Mouse (Mus musculus): ENCODE data around the gene Mbnl2. TPM values are rescaled to one million over a fixed set of nuclear protein-coding genes. Genes with fewer than 3 reads are reported as not detected.

Gene Mbnl2
- total RNA-seq, 2 experiments from 2014 or later: 30.1 to 45.3 TPM

DNA sequence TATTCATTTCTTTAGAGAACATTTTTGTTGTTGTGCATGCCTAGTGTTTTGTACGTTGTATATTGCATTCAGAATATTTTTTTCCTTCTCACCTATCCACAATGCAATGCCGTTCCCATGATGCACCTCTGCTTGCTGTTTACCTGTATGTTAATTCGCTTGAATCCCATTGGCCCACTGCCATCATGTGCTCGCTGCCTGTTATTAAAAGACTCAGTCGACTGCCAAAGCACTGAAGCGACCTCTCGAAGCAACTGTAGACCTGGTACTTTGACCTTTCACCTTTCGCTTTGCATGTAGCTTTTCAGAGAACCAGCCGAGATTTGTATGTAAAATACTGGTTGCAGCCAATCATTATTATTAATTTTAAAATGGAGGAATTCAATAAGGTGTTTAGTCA is 120.0 kb downstream of the Mbnl2 start:
- ATAC-seq (replicated peaks; ENCODE audit: low FRiP score, poor library complexity, severe bottlenecking): no peak

- no peak for ATAC-seq (replicated peaks; ENCODE audit: low FRiP score, poor library complexity, severe bottlenecking)
Measured at GRCm38 (mm10) chr14:120397871-120398647, 122.6 kb downstream of the Mbnl2 start.

GRCm38 (mm10) chr14:120399614-120400013 is 124.1 kb downstream of the Mbnl2 start:
- no peak for ATAC-seq (replicated peaks; ENCODE audit: low FRiP score, poor library complexity, severe bottlenecking)

DNA sequence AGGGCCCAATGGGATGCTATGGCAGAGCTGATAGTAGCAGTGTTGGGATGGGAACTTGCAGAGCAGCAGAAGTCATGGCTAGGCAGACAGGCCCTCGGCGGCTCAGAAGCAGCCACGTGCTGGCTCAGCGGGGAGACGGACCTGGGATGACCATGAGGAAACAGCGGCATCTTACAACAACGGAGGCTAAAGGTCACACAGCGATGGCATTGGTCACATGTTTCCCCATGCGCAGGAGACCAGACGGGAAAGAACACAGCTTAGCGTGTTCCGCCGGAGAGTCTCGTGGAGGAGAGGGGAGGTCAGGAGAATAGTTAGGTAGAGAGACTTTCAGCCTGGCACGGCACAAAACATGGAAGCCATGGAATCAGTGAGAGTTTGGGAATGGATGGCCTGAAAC is 125.7 kb downstream of the Mbnl2 start:
- no peak for ATAC-seq (replicated peaks; ENCODE audit: low FRiP score, poor library complexity, severe bottlenecking)

- ATAC-seq (replicated peaks; ENCODE audit: low FRiP score, poor library complexity, severe bottlenecking): no peak
Measured at GRCm38 (mm10) chr14:120402715-120403114, 127.2 kb downstream of the Mbnl2 start.

- ATAC-seq (replicated peaks; ENCODE audit: low FRiP score, poor library complexity, severe bottlenecking): no peak
Measured at GRCm38 (mm10) chr14:120404364-120404763, 128.9 kb downstream of the Mbnl2 start.

GRCm38 (mm10) chr14:120404811-120405582 is 129.5 kb downstream of the Mbnl2 start:
- ATAC-seq (replicated peaks; ENCODE audit: low FRiP score, poor library complexity, severe bottlenecking): no peak

DNA sequence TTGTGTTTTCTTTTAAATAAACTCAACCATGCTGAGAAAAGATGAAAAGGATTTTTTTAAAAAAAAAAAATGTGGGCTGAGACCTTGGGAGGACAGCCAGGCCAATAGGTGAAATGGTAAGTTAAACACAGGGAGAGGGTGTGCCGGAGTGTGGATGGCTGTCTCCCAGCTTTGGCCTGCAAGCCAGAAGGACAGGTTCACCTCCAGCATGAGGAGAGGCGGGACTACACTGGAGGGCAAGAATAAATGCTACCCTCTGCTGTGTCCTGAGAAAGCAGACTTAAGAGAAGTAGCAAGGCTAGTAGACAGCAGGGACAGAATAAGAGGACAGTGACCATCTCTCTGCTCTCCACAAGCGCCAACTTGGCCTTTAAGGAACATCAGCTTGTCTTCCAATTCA is 130.1 kb downstream of the Mbnl2 start:
- ATAC-seq (replicated peaks; ENCODE audit: low FRiP score, poor library complexity, severe bottlenecking): no peak

- no peak for ATAC-seq (replicated peaks; ENCODE audit: low FRiP score, poor library complexity, severe bottlenecking)
Measured at GRCm38 (mm10) chr14:120406271-120406670, 130.8 kb downstream of the Mbnl2 start.

DNA sequence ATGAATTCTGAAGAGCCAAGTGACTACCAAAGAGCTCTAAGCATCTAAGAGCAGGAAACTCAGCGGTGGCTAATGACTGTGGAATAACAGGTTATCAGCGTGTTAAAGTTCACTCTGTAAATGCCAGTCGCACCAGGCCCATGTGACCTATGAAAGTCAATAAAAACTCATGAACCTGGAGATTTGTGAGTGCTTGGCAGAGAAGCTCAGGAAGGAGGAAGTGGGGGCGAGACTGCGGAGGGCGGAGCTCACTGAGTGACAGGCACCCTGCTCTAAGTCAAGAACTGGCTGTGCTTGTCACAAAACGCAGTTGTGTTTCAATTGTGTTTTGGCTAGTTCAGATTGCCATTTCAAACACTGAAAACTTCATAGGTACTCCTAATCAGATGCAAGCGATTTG is 131.4 kb downstream of the Mbnl2 start:
- no peak for ATAC-seq (replicated peaks; ENCODE audit: low FRiP score, poor library complexity, severe bottlenecking)

DNA sequence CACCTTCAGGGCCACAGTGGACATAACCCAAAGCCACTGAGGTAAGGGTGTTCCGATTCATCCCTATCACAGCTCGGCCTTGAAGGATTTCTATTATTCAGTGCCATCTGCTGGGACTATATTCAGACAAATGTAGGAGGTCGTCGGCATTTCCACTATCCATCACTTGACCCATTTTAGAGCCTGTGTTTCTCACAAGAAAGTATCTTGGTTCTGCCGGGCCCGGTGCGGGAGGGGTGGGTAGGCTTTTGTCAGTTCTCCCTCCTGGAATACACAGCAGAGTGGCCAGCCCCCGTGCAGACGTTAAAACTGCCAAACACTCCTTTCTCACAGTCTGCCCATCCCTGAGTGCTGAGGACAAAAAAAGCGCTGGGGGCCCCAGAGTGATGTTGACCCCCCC is 134.4 kb downstream of the Mbnl2 start:
- ATAC-seq (replicated peaks; ENCODE audit: low FRiP score, poor library complexity, severe bottlenecking): no peak

DNA sequence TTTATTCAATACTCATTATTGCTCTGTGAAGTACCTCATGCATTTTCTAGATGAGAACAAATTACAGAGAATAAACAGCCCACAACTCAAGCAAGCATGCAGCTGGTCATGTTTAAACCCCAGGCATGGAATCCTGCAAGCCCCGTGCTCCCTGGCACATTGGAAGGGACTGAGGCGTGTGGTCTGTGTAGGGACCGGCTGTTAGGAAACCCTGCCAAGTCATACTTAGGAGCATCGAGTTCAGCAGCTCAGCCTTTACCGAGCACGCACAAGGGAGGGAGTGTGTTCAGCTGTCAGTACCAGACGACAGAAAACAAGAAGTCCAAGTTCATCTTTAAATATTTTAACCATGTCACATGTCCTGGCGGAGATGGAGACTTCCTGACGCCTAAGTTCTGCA is 141.4 kb downstream of the Mbnl2 start:
- ATAC-seq (replicated peaks; ENCODE audit: low FRiP score, poor library complexity, severe bottlenecking): no peak

GRCm38 (mm10) chr14:120418964-120419363 is 143.5 kb downstream of the Mbnl2 start:
- ATAC-seq (replicated peaks; ENCODE audit: low FRiP score, poor library complexity, severe bottlenecking): no peak

DNA sequence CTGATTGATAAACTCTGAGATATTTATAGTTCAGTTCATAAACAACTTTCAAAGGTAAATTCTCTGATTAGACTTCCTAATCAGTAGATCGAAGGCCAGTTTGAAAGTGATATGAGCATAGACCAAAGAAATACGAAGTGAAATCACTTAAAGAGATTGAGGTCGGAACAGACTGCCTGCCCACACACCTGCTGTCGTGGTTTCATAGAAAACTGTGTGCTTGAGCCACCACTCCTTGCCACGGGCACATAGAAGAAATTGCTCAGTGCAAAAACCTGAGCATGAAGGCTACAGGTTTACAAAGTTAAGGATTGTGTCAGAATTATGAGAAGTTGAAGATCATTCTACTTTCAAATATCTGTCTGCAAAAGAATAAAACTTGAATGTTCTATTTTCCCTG is 153.0 kb downstream of the Mbnl2 start:
- ATAC-seq (replicated peaks; ENCODE audit: low FRiP score, poor library complexity, severe bottlenecking): no peak

- no peak for ATAC-seq (replicated peaks; ENCODE audit: low FRiP score, poor library complexity, severe bottlenecking)
Measured at GRCm38 (mm10) chr14:120432773-120433172, 157.3 kb downstream of the Mbnl2 start.

GRCm38 (mm10) chr14:120433931-120434398 is 158.5 kb downstream of the Mbnl2 start:
- ATAC-seq (replicated peaks; ENCODE audit: low FRiP score, poor library complexity, severe bottlenecking): no peak

GRCm38 (mm10) chr14:120434831-120435230 is 159.4 kb downstream of the Mbnl2 start:
- no peak for ATAC-seq (replicated peaks; ENCODE audit: low FRiP score, poor library complexity, severe bottlenecking)

- no peak for ATAC-seq (replicated peaks; ENCODE audit: low FRiP score, poor library complexity, severe bottlenecking)
Measured at GRCm38 (mm10) chr14:120440716-120441115, 165.2 kb downstream of the Mbnl2 start.

GRCm38 (mm10) chr14:120441256-120441655 is 165.8 kb downstream of the Mbnl2 start:
- no peak for ATAC-seq (replicated peaks; ENCODE audit: low FRiP score, poor library complexity, severe bottlenecking)

- ATAC-seq (replicated peaks; ENCODE audit: low FRiP score, poor library complexity, severe bottlenecking): no peak
Measured at GRCm38 (mm10) chr14:120441836-120442235, 166.4 kb downstream of the Mbnl2 start.

GRCm38 (mm10) chr14:120454221-120454620 is 178.8 kb downstream of the Mbnl2 start:
- ATAC-seq (replicated peaks; ENCODE audit: low FRiP score, poor library complexity, severe bottlenecking): no peak
